Mouse (Mus musculus): Measurements from ENCODE around the gene Akap13. TPM values are rescaled to one million over a fixed set of nuclear protein-coding genes. Genes with fewer than 3 reads are reported as not detected.

Akap13 gene
- polyA plus RNA-seq, 1 experiment from 2014 or later = 24.3 TPM

GRCm38 (mm10) chr7:75679631-75680030, 224.3 kb downstream of the Akap13 start:
- 76% methylated on average over 9 of the region's 9 CpGs for WGBS
- ATAC-seq (replicated peaks; ENCODE audit: low FRiP score, low read depth) (no peak), DNase-seq (ENCODE audit: low spot score) (no peak)
- Histone ChIP-seq H3K9me3 (replicated peaks; ENCODE audit: low read length) (no peaks in the 10 kb centered on the region), H3K27me3 (ENCODE audit: insufficient read depth, low read length) (no peaks in the 10 kb centered on the region), H3K36me3 (ENCODE audit: insufficient read depth, low read length) (0 out of 2 replicates have a peak, but pooled peaks cover 9% of the 10 kb centered on the region), H3K4me2 (ENCODE audit: low read length) (no peak overlapping the region), H3K27ac (no peak overlapping the region), H3K4me1 (replicated peaks; ENCODE audit: insufficient read depth, low read length) (no peaks in the 10 kb centered on the region), H3K4me3 (replicated peaks; ENCODE audit: low read depth, low read length) (no peak overlapping the region), H3K9ac (ENCODE audit: low read depth, low read length) (no peak overlapping the region)
- no peak for TF ChIP-seq CTCF (IDR thresholded peaks at IDR 0.05; ENCODE audit: low read depth)

GRCm38 (mm10) chr7:75682901-75683300, 227.6 kb downstream of the Akap13 start:
- Histone ChIP-seq H3K9ac (ENCODE audit: low read depth, low read length) (no peak overlapping the region), H3K4me2 (ENCODE audit: low read length) (no peak overlapping the region), H3K36me3 (ENCODE audit: insufficient read depth, low read length) (peaks cover 3% of the 10 kb centered on the region; the same call in 1 of the 2 replicates), H3K4me3 (replicated peaks; ENCODE audit: low read depth, low read length) (no peak overlapping the region), H3K27me3 (ENCODE audit: insufficient read depth, low read length) (no peaks in the 10 kb centered on the region), H3K9me3 (replicated peaks; ENCODE audit: low read length) (no peaks in the 10 kb centered on the region), H3K27ac (no peak overlapping the region), H3K4me1 (replicated peaks; ENCODE audit: insufficient read depth, low read length) (no peaks in the 10 kb centered on the region)
- DNase-seq (ENCODE audit: low spot score) = no peak
- WGBS = 94% methylated on average over 1 of the region's 1 CpGs
- TF ChIP-seq CTCF (IDR thresholded peaks at IDR 0.05; ENCODE audit: low read depth) = no peak
- ATAC-seq (replicated peaks; ENCODE audit: low FRiP score, low read depth) = no peak

DNA sequence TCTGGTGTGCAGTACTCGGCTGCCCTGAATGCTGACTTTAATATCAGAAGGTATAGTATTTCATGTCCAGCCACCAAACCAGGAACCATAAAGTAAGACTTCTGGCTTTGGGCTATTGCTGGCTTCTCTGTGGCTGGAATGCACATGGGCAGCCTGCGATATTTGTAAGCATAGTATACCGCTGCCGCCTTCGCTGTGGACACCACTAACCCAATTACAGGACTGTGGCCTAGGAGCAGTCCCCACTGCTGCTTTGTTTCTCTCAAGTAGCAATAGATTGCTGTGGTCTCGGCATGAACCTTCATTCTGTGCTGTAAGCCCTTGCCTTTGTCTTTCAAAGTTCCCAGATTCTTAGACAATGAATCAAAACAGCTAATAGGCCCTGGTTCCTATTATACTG, 228.1 kb downstream of the Akap13 start:
- no peaks in the 10 kb centered on the region for H3K9me3 ChIP-seq (replicated peaks; ENCODE audit: low read length)
- no peak overlapping the region for H3K4me2 ChIP-seq (ENCODE audit: low read length)
- no peaks in the 10 kb centered on the region for H3K4me1 ChIP-seq (replicated peaks; ENCODE audit: insufficient read depth, low read length)
- 85% methylated on average over 6 of the region's 6 CpGs for WGBS
- no peak for TF ChIP-seq CTCF (IDR thresholded peaks at IDR 0.05; ENCODE audit: low read depth)
- no peak for DNase-seq (ENCODE audit: low spot score)
- ATAC-seq (replicated peaks; ENCODE audit: low FRiP score, low read depth) = no peak
- peaks cover 3% of the 10 kb centered on the region; the same call in 1 of the 2 replicates for H3K36me3 ChIP-seq (ENCODE audit: insufficient read depth, low read length)
- H3K4me3 ChIP-seq (replicated peaks; ENCODE audit: low read depth, low read length) = no peak overlapping the region
- no peak overlapping the region for H3K9ac ChIP-seq (ENCODE audit: low read depth, low read length)
- no peaks in the 10 kb centered on the region for H3K27me3 ChIP-seq (ENCODE audit: insufficient read depth, low read length)
- H3K27ac ChIP-seq = no peak overlapping the region

DNA sequence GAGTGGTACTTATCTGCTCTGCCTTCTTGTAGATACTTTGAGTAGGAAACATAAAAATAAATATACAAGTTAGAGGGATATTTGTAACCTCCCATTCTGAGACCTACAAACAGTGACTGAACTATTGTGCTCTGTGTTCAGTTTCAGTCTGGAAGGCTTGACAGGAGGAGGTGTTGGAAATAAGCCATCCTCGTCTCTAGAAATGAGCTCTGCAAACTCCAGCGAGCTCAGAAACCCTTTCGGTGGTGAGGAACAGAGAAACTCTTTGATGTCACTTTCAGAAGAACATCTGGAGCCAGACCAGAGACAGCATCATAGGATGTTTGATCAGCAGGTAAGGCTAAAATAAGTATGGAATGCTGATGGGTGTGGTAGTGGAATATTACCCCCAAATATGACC, 229.6 kb downstream of the Akap13 start:
- WGBS = 80% methylated on average over 3 of the region's 3 CpGs
- H3K4me2 ChIP-seq (ENCODE audit: low read length) = no peak overlapping the region
- ATAC-seq (replicated peaks; ENCODE audit: low FRiP score, low read depth) (no peak), DNase-seq (ENCODE audit: low spot score) (no peak)
- H3K27me3 ChIP-seq (ENCODE audit: insufficient read depth, low read length) = no peaks in the 10 kb centered on the region
- H3K27ac ChIP-seq = no peak overlapping the region
- H3K9me3 ChIP-seq (replicated peaks; ENCODE audit: low read length) = no peaks in the 10 kb centered on the region
- H3K4me1 ChIP-seq (replicated peaks; ENCODE audit: insufficient read depth, low read length) = no peaks in the 10 kb centered on the region
- no peak overlapping the region for H3K4me3 ChIP-seq (replicated peaks; ENCODE audit: low read depth, low read length)
- no peak overlapping the region for H3K9ac ChIP-seq (ENCODE audit: low read depth, low read length)
- no peak for TF ChIP-seq CTCF (IDR thresholded peaks at IDR 0.05; ENCODE audit: low read depth)
- peaks cover 15% of the 10 kb centered on the region; the same call in 1 of the 2 replicates for H3K36me3 ChIP-seq (ENCODE audit: insufficient read depth, low read length)

DNA sequence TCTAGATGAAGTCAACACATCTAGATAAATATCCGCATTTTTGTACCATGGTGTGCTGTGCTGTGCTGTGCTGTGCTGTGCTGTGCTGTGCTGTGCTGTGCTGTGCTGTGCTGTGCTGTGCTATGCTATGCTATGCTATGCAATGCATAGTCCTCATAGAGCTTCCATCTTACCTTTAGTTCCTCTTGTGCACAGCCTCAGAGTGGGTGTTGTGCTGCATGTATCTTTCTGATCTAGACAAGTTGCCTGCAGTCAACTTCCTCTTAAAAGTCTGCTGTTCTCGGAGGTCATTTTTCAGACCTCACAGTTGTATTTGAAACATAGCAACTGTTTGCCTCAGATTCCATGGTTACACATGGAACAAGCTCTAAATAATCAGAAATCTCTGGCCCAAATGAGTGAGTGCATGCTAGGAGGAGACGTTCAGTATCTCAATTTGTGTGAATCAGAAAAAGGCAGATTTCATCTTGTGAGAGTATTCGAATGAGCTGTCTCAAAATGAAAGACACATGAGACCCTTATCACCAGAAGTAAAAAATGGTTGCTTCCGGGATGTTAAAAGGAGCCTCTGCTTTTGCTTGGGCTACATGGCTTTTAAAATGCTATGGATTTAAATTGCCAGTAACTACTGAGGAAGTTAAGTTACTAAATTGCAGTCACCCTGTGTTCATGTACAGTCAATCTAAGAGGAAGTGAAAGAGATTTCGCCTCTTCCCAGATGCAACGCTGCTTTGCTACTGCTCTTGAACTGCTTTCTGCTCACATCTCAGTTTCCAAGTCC, 230.9 kb downstream of the Akap13 start:
- Histone ChIP-seq H3K36me3 (ENCODE audit: insufficient read depth, low read length) (peaks cover 18% of the 10 kb centered on the region; the same call in 1 of the 2 replicates), H3K4me2 (ENCODE audit: low read length) (no peak overlapping the region), H3K4me3 (replicated peaks; ENCODE audit: low read depth, low read length) (no peak overlapping the region), H3K27ac (no peak overlapping the region), H3K4me1 (replicated peaks; ENCODE audit: insufficient read depth, low read length) (no peaks in the 10 kb centered on the region), H3K9me3 (replicated peaks; ENCODE audit: low read length) (no peaks in the 10 kb centered on the region), H3K9ac (ENCODE audit: low read depth, low read length) (no peak overlapping the region), H3K27me3 (ENCODE audit: insufficient read depth, low read length) (no peaks in the 10 kb centered on the region)
- ATAC-seq (replicated peaks; ENCODE audit: low FRiP score, low read depth) (no peak), DNase-seq (ENCODE audit: low spot score) (peak; percentile 21)
- WGBS = 80% methylated on average over 7 of the region's 7 CpGs
- TF ChIP-seq CTCF (IDR thresholded peaks at IDR 0.05; ENCODE audit: low read depth) = no peak

GRCm38 (mm10) chr7:75686827-75687164, 231.5 kb downstream of the Akap13 start:
- Histone ChIP-seq H3K4me3 (replicated peaks; ENCODE audit: low read depth, low read length) (no peak overlapping the region), H3K36me3 (ENCODE audit: insufficient read depth, low read length) (peaks cover 18% of the 10 kb centered on the region; the same call in 1 of the 2 replicates), H3K9ac (ENCODE audit: low read depth, low read length) (no peak overlapping the region), H3K9me3 (replicated peaks; ENCODE audit: low read length) (no peaks in the 10 kb centered on the region), H3K27ac (no peak overlapping the region), H3K4me1 (replicated peaks; ENCODE audit: insufficient read depth, low read length) (no peaks in the 10 kb centered on the region), H3K4me2 (ENCODE audit: low read length) (no peak overlapping the region), H3K27me3 (ENCODE audit: insufficient read depth, low read length) (no peaks in the 10 kb centered on the region)
- TF ChIP-seq CTCF (IDR thresholded peaks at IDR 0.05; ENCODE audit: low read depth) = no peak
- ATAC-seq (replicated peaks; ENCODE audit: low FRiP score, low read depth) (no peak), DNase-seq (ENCODE audit: low spot score) (no peak)
- WGBS = 92% methylated on average over 1 of the region's 1 CpGs
